14 mouse cellular contexts compared by ENCODE assay signal in the genomic region with DNA sequence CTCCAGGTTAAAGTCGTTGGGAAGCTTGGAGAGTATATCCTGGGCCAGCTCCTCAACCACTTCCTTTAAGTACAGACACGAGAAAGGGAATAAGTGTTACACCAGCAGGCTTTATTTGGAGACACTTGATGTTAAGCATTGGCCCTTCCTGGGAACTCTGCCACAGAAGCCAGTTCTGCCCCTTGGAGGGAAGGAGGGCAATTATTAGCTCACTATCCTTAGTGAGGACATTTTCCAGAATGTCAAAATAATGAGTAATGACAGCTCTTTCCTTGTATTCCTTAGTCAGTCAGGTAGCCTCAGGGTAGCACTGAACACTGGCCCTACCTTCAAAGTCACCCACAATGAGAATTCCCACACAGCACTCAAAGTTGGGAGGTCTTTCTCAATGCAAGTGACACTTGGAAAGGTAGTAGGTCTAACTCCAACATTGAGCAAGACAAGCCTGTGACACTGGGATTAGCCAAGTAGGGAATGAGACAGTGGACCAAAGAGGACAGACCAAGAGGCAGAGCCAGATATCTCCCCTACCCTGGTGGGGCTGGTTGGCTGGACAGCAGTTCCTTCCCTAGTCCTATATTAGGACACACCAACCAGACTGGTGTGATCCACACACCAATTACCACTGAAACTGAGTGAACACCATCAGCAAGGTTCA.
"Had no signal": no experiment of that assay in that cellular context is flagged by ENCODE, and none has a peak within 500 bp of the region (broad histone marks: within the 10 kb centered on the region; RNA-seq: fewer than 3 reads in every experiment).

No protein-coding gene starts in this region.

- H3K9me3 ChIP-seq: limb, embryonic 15.5 days; midbrain, embryonic 12.5 days; neural tube, embryonic 13.5 days had no signal

- H3K4me3 ChIP-seq: limb, embryonic 15.5 days; midbrain, embryonic 12.5 days; neural tube, embryonic 13.5 days had no signal

- DNase-seq: kidney, adult 8-10 months; kidney, postnatal 10 days; lung, embryonic 14.5 days; retina, postnatal 1 day; right cerebral cortex, postnatal 4 days; spleen, adult 18-20 months; thymus, adult 18-20 months; thymus, postnatal 14 days had no signal

- ATAC-seq: intestine, embryonic 16.5 days; midbrain, embryonic 16.5 days had no signal

- H3K4me2 ChIP-seq: limb, embryonic 15.5 days; lung, embryonic 14.5 days; midbrain, embryonic 12.5 days; neural tube, embryonic 13.5 days had no signal

- H3K27me3 ChIP-seq: limb, embryonic 15.5 days; midbrain, embryonic 12.5 days; neural tube, embryonic 13.5 days had no signal

- H3K27ac ChIP-seq: limb, embryonic 15.5 days; liver, embryonic 14.5 days; midbrain, embryonic 12.5 days; neural tube, embryonic 13.5 days had no signal

- H3K4me1 ChIP-seq: limb, embryonic 15.5 days; midbrain, embryonic 12.5 days; neural tube, embryonic 13.5 days had no signal

- H3K36me3 ChIP-seq: limb, embryonic 15.5 days; midbrain, embryonic 12.5 days; neural tube, embryonic 13.5 days had no signal

- H3K9ac ChIP-seq: limb, embryonic 15.5 days; liver, embryonic 14.5 days; lung, embryonic 14.5 days; midbrain, embryonic 12.5 days; neural tube, embryonic 13.5 days had no signal
